Mouse (Mus musculus) cerebellum, adult 9-10 months (tissue): Measurements from ENCODE around the gene Dtd2.

ENCODE experiments used
- DNase-seq: peaks from one replicate; pipeline ENCODE4 v3.0.0; 2022

The Dtd2 gene

GRCm38 (mm10) chr12:51983625-51984024, 22.7 kb downstream of the Dtd2 start:
- DNase-seq: no peak

- DNase-seq: peak; percentile 35
Measured at GRCm38 (mm10) chr12:51976531-51976930, 29.8 kb downstream of the Dtd2 start.

GRCm38 (mm10) chr12:51974381-51974780, 31.9 kb downstream of the Dtd2 start:
- DNase-seq: no peak

GRCm38 (mm10) chr12:51972269-51973065, 33.8 kb downstream of the Dtd2 start:
- no peak for DNase-seq

DNA sequence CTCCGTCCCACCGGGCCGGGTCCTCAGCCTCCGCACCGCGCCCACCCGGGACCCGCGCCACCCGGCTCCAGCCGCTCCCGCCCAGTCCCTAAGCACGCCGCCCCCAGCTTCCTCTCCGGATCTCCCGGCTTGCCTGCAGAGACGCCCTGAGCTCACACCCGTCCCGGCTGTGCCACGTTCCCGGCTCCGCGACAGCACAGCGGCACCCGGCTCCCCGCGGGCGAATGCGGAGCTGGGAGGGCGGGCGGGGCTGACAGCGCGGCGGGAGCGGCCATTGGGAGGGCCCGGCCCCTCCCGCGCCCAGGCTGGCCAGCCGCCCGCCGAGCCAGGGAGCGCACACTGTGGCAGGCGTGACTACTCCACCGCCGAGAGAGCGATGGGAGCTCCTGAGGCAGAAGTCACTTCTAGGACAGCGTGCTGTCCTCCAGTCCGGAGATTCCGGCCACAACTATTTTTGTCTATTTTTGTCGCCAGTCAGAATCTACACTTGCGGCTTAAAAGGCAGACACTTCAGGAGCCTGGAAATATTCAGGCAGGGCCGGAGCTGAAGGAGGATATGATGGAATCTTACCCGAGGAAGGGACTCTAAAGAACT, 35.1 kb downstream of the Dtd2 start, which contains the start of gene Heatr5a:
Gene Heatr5a, minus strand, starts transcription at position 252 of the 595 bp plus-strand sequence.
- DNase-seq: peak; percentile 87

GRCm38 (mm10) chr12:51970352-51971069, 35.8 kb downstream of the Dtd2 start:
- DNase-seq: no peak

DNA sequence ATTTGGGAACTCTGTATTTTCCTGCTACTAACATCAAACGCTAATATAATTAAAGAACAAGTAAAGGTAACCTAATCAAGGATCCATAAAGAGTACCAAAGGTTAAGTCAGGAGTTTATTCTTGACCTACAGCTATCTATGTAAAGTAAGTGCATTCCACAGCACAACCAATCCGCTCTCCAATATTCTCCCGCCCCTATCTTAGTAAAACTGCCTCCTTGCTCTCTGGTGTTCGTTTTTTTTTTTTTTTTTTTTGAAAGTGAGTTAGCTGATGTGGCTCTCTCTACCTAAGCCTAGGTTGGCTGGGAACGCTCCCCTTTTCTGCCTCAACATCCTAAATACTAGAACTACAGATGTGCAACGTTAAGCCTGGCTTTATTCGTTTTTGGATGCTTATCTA, 36.4 kb downstream of the Dtd2 start:
- no peak for DNase-seq

GRCm38 (mm10) chr12:51969092-51969491, 37.2 kb downstream of the Dtd2 start:
- DNase-seq: no peak

DNA sequence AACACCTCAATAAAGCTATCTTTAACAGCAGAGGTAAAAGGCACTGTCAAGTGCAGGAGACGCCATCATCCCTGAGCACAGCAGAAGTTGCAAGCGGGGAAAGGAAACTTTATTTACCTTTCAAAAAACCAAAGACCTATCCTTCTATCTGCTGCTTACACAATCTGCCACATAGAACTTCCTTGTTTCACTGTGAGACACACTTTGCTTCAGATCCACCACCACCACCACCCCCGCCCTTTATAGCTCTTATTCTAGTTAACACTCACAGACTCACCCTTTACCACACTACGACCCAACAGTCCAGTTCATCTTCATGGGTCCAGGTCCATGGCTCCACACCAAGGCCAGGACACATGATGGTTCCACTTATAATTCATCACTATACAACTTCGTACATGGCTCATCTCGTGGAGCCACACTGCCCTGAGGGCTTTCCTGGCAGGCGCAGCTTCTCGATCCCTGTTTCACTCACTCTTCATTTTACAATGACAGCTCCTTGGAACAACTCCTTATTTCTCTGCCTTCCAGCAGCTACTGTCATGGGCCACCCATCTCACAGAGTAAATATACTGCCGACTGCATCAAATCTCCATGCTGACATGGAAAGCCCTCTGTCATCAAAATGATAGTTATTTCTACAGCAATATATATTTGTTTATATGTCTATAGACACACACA, 38.2 kb downstream of the Dtd2 start:
- DNase-seq: no peak

GRCm38 (mm10) chr12:51957626-51958025, 48.7 kb downstream of the Dtd2 start:
- DNase-seq: no peak

GRCm38 (mm10) chr12:51952309-51952708, 54.0 kb downstream of the Dtd2 start:
- no peak for DNase-seq

GRCm38 (mm10) chr12:51947498-51947945, 58.8 kb downstream of the Dtd2 start:
- DNase-seq: no peak

DNA sequence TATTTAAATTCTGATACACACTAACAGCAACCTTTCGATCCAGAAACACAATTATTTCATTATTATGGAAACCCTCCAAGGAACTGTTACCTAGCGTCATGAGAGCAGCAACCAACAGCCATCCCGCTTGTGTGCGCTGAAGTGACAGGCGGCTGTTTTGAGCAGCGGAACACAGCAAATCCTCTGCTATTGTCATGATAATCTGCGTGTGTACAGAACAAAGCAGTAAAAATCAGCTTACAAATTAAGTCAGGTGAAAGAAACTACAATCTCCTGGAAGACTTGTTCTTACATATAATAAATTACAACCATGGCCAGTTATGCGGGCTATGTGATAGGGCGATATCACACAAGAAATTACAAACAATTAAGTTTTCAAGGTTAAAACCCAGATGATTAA, 61.0 kb downstream of the Dtd2 start:
- DNase-seq: no peak

GRCm38 (mm10) chr12:51939848-51940247, 66.5 kb downstream of the Dtd2 start:
- DNase-seq: no peak
